Mouse (Mus musculus) kidney, embryonic 15.5 days (tissue): ENCODE data around the gene Klhdc8a. TPM values are rescaled to one million over a fixed set of nuclear protein-coding genes. Genes with fewer than 3 reads are reported as not detected.

ENCODE experiments used
- ATAC-seq: fragments of 200-750 bp; cut with Nextera tagmentation; replicated peaks from 2 replicates; pipeline ENCODE4 v1.8.0; 2017; ENCODE audit warnings: moderate TSS enrichment; ENCODE audit not compliant: low FRiP score
- H3K27ac ChIP-seq: fragments of 300-500 bp; sonication (generic); 2 replicates; pipeline ENCODE4 v1.5.1; 2015; ENCODE audit warnings: mild to moderate bottlenecking, inconsistent platforms
- H3K27me3 ChIP-seq: fragments of 300-500 bp; sonication (generic); 2 replicates; pipeline ENCODE4 v1.6.1; 2015; ENCODE audit warnings: inconsistent platforms
- H3K36me3 ChIP-seq: fragments of 300-500 bp; sonication (generic); 2 replicates; pipeline ENCODE4 v1.6.1; 2015; ENCODE audit warnings: inconsistent platforms
- H3K4me1 ChIP-seq: fragments of 300-500 bp; sonication (generic); 2 replicates; pipeline ENCODE4 v1.6.1; 2015; ENCODE audit warnings: inconsistent platforms
- H3K4me2 ChIP-seq: fragments of 300-500 bp; sonication (generic); 2 replicates; pipeline ENCODE4 v1.6.1; 2015; ENCODE audit warnings: moderate library complexity, mild to moderate bottlenecking, inconsistent platforms
- H3K4me3 ChIP-seq: fragments of 300-500 bp; sonication (generic); replicated peaks from 2 replicates; pipeline ENCODE4 v1.5.1; 2015; ENCODE audit warnings: mild to moderate bottlenecking, inconsistent platforms
- H3K9ac ChIP-seq: fragments of 300-500 bp; sonication (generic); 2 replicates; pipeline ENCODE4 v1.6.1; 2015; ENCODE audit warnings: mild to moderate bottlenecking, inconsistent platforms
- H3K9me3 ChIP-seq: fragments of 300-500 bp; sonication (generic); replicated peaks from 2 replicates; pipeline ENCODE4 v1.6.1; 2016; ENCODE audit warnings: inconsistent platforms
- WGBS: fragments of 180-500 bp; shearing (Covaris S2); methylation state at CpG from one replicate; pipeline ENCODE4 v1.1.7; 2015; ENCODE audit warnings: mixed read lengths; 5-methylcytosine and 5-hydroxymethylcytosine counted together
- polyA plus RNA-seq: library from polyadenylated mRNA; unstranded; fragments of >200 nt; fragmentation: Nextera tagmentation; extraction: Ambion mirVana; gene quantifications from 2 replicates; pipeline ENCODE4 v1.2.1, GENCODE M21; 2015

Gene Klhdc8a
- polyA plus RNA-seq, 1 experiment from 2014 or later: 1.6 TPM

- ATAC-seq: peak; percentile 54
- 21% methylated on average over 21 of the region's 21 CpGs for WGBS
- Histone ChIP-seq H3K9ac (no peak overlapping the region), H3K9me3 (no peaks in the 10 kb centered on the region), H3K36me3 (no peaks in the 10 kb centered on the region), H3K4me3 (no peak overlapping the region), H3K4me1 (peaks cover 54% of the 10 kb centered on the region), H3K27ac (peak overlapping the region; percentile 89), H3K4me2 (peak overlapping the region; percentile 42), H3K27me3 (peaks cover 28% of the 10 kb centered on the region)
Measured at GRCm38 (mm10) chr1:132292318-132293129, 5.9 kb upstream of the Klhdc8a start.

GRCm38 (mm10) chr1:132295506-132295905 is 2.9 kb upstream of the Klhdc8a start:
- Histone ChIP-seq H3K36me3 (no peaks in the 10 kb centered on the region), H3K4me2 (no peak overlapping the region), H3K9ac (no peak overlapping the region), H3K27ac (0 out of 2 replicates have a peak overlapping the region, but pooled peaks have one; percentile 10), H3K4me1 (peaks cover 48% of the 10 kb centered on the region), H3K4me3 (no peak overlapping the region), H3K27me3 (peaks cover 57% of the 10 kb centered on the region), H3K9me3 (no peaks in the 10 kb centered on the region)
- no peak for ATAC-seq
- 77% methylated on average over 7 of the region's 7 CpGs for WGBS

GRCm38 (mm10) chr1:132296051-132296450 is 2.4 kb upstream of the Klhdc8a start:
- no peak overlapping the region for H3K9ac ChIP-seq
- H3K9me3 ChIP-seq: no peaks in the 10 kb centered on the region
- no peak for ATAC-seq
- peaks cover 46% of the 10 kb centered on the region for H3K4me1 ChIP-seq
- 0 out of 2 replicates have a peak overlapping the region, but pooled peaks have one; percentile 10 for H3K27ac ChIP-seq
- 83% methylated on average over 3 of the region's 3 CpGs for WGBS
- H3K4me2 ChIP-seq: no peak overlapping the region
- H3K27me3 ChIP-seq: peaks cover 62% of the 10 kb centered on the region
- H3K4me3 ChIP-seq: no peak overlapping the region
- H3K36me3 ChIP-seq: no peaks in the 10 kb centered on the region

- Histone ChIP-seq H3K9ac (peak overlapping the region; percentile 61), H3K4me3 (peak overlapping the region; percentile 53), H3K27me3 (peaks cover 73% of the 10 kb centered on the region), H3K27ac (peak overlapping the region; percentile 29; the same call in 1 of the 2 replicates), H3K4me2 (peak overlapping the region; percentile 99), H3K36me3 (no peaks in the 10 kb centered on the region), H3K4me1 (peaks cover 21% of the 10 kb centered on the region), H3K9me3 (no peaks in the 10 kb centered on the region)
- peak; percentile 73 for ATAC-seq
- under 1% methylated on average over 56 of the region's 71 CpGs for WGBS
Measured at GRCm38 (mm10) chr1:132298801-132299464, 507 bp downstream of the Klhdc8a start.

- 78% methylated on average over 5 of the region's 5 CpGs for WGBS
- Histone ChIP-seq H3K9me3 (no peaks in the 10 kb centered on the region), H3K4me2 (peak overlapping the region; percentile 99; the same call in 1 of the 2 replicates)
Measured at GRCm38 (mm10) chr1:132299744-132300143, 1.3 kb downstream of the Klhdc8a start.

GRCm38 (mm10) chr1:132301242-132301641 is 2.8 kb downstream of the Klhdc8a start:
- Histone ChIP-seq H3K27ac (no peak overlapping the region), H3K4me3 (no peak overlapping the region), H3K9ac (no peak overlapping the region), H3K9me3 (no peaks in the 10 kb centered on the region), H3K27me3 (peaks cover 62% of the 10 kb centered on the region), H3K36me3 (no peaks in the 10 kb centered on the region), H3K4me1 (peaks cover 17% of the 10 kb centered on the region), H3K4me2 (no peak overlapping the region)
- no peak for ATAC-seq
- WGBS: 85% methylated on average over 5 of the region's 5 CpGs

More at GRCm38 (mm10) chr1:132299744-132300143, 1.3 kb downstream of the Klhdc8a start:
- Histone ChIP-seq H3K9ac (no peak overlapping the region), H3K4me3 (no peak overlapping the region; the same call in 1 of the 2 replicates), H3K4me1 (peaks cover 21% of the 10 kb centered on the region), H3K27me3 (peaks cover 74% of the 10 kb centered on the region), H3K36me3 (no peaks in the 10 kb centered on the region), H3K27ac (no peak overlapping the region)
- ATAC-seq: no peak

- WGBS: 81% methylated on average over 9 of the region's 9 CpGs
- ATAC-seq: no peak
Measured at GRCm38 (mm10) chr1:132302341-132302866, 4.0 kb downstream of the Klhdc8a start.

GRCm38 (mm10) chr1:132304618-132305214 is 6.3 kb downstream of the Klhdc8a start:
- no peaks in the 10 kb centered on the region for H3K36me3 ChIP-seq
- no peak overlapping the region for H3K4me2 ChIP-seq
- WGBS: 31% methylated on average over 9 of the region's 9 CpGs
- H3K4me1 ChIP-seq: peaks cover 5% of the 10 kb centered on the region
- ATAC-seq: no peak
- no peak overlapping the region for H3K4me3 ChIP-seq
- no peak overlapping the region for H3K27ac ChIP-seq
- H3K9ac ChIP-seq: no peak overlapping the region
- no peaks in the 10 kb centered on the region for H3K9me3 ChIP-seq
- peaks cover 28% of the 10 kb centered on the region for H3K27me3 ChIP-seq

More at GRCm38 (mm10) chr1:132302341-132302866, 4.0 kb downstream of the Klhdc8a start:
- H3K36me3 ChIP-seq: no peaks in the 10 kb centered on the region
- H3K4me2 ChIP-seq: no peak overlapping the region
- H3K4me3 ChIP-seq: no peak overlapping the region
- H3K27ac ChIP-seq: no peak overlapping the region
- no peaks in the 10 kb centered on the region for H3K9me3 ChIP-seq
- no peak overlapping the region for H3K9ac ChIP-seq
- H3K4me1 ChIP-seq: peaks cover 17% of the 10 kb centered on the region
- H3K27me3 ChIP-seq: peaks cover 51% of the 10 kb centered on the region

- no peak overlapping the region for H3K27ac ChIP-seq
- no peak overlapping the region for H3K4me3 ChIP-seq
- peaks cover 17% of the 10 kb centered on the region for H3K27me3 ChIP-seq
- no peaks in the 10 kb centered on the region for H3K36me3 ChIP-seq
- ATAC-seq: no peak
- no peak overlapping the region for H3K9ac ChIP-seq
- H3K4me1 ChIP-seq: peaks cover 14% of the 10 kb centered on the region
- H3K9me3 ChIP-seq: no peaks in the 10 kb centered on the region
- WGBS: 36% methylated on average over 4 of the region's 4 CpGs
- H3K4me2 ChIP-seq: no peak overlapping the region
Measured at GRCm38 (mm10) chr1:132306160-132306559, 7.7 kb downstream of the Klhdc8a start.

- no peak for ATAC-seq
- Histone ChIP-seq H3K27me3 (peaks cover 10% of the 10 kb centered on the region), H3K4me3 (no peak overlapping the region), H3K9me3 (no peaks in the 10 kb centered on the region), H3K4me1 (peaks cover 19% of the 10 kb centered on the region), H3K27ac (no peak overlapping the region), H3K4me2 (no peak overlapping the region), H3K36me3 (no peaks in the 10 kb centered on the region), H3K9ac (no peak overlapping the region)
- WGBS: 21% methylated on average over 4 of the region's 4 CpGs
Measured at GRCm38 (mm10) chr1:132306808-132307207, 8.4 kb downstream of the Klhdc8a start.

- no peak for ATAC-seq
- H3K27me3 ChIP-seq: peaks cover 6% of the 10 kb centered on the region; the same call in 1 of the 2 replicates
- 89% methylated on average over 6 of the region's 6 CpGs for WGBS
- H3K27ac ChIP-seq: no peak overlapping the region
- no peaks in the 10 kb centered on the region for H3K36me3 ChIP-seq
- H3K9ac ChIP-seq: no peak overlapping the region
- H3K9me3 ChIP-seq: no peaks in the 10 kb centered on the region
- H3K4me1 ChIP-seq: peaks cover 29% of the 10 kb centered on the region
- no peak overlapping the region for H3K4me3 ChIP-seq
- H3K4me2 ChIP-seq: no peak overlapping the region
Measured at GRCm38 (mm10) chr1:132307962-132308361, 9.5 kb downstream of the Klhdc8a start.
